Mouse (Mus musculus): ENCODE data around the gene Faah. TPM values are rescaled to one million over a fixed set of nuclear protein-coding genes. Genes with fewer than 3 reads are reported as not detected.

Gene Faah
- polyA plus RNA-seq, 1 experiment from 2014 or later = 2.3 TPM

- Histone ChIP-seq H3K4me3 (no peak overlapping the region), H3K4me1 (no peaks in the 10 kb centered on the region), H3K36me3 (replicated peaks) (no peaks in the 10 kb centered on the region), H3K27ac (no peak overlapping the region), H3K27me3 (ENCODE audit: poor library complexity, severe bottlenecking) (peaks cover 18% of the 10 kb centered on the region), H3K9me3 (peaks cover 7% of the 10 kb centered on the region; the same call in 1 of the 2 replicates)
- DNase-seq (ENCODE audit: extremely low spot score, low spot score) = no peak
- WGBS = 89% methylated on average over 16 of the region's 16 CpGs
These were observed 22.9 kb downstream of the Faah start for GRCm38 (mm10) chr4:115994662-115995375.

DNA sequence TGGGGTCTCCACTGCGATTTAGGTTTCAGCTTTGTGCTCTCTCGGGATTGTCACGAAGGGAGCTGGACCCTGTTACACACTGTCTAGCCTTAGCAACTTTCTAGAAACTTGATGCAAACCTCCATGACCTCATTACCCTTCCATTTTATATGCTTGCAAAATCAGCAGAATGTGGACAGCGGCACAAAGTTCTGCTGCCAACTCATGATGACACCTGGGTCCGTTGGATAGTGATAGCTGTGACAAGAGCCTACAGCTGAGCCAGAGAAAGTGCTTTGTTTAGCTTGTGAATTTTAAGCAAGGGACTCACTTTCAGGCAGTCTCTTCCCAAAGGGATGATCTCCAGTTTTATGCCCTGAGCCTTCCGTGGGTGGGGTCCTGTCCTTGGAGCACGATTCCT is 28.3 kb downstream of the Faah start:
- peaks cover 34% of the 10 kb centered on the region for H3K27me3 ChIP-seq (ENCODE audit: poor library complexity, severe bottlenecking)
- peaks cover 7% of the 10 kb centered on the region; the same call in 1 of the 2 replicates for H3K9me3 ChIP-seq
- no peak overlapping the region for H3K27ac ChIP-seq
- H3K36me3 ChIP-seq (replicated peaks) = no peaks in the 10 kb centered on the region
- peaks cover 3% of the 10 kb centered on the region; the same call in 1 of the 2 replicates for H3K4me1 ChIP-seq
- no peak overlapping the region for H3K4me3 ChIP-seq
- no peak for DNase-seq (ENCODE audit: extremely low spot score, low spot score)
- 87% methylated on average over 7 of the region's 7 CpGs for WGBS

DNA sequence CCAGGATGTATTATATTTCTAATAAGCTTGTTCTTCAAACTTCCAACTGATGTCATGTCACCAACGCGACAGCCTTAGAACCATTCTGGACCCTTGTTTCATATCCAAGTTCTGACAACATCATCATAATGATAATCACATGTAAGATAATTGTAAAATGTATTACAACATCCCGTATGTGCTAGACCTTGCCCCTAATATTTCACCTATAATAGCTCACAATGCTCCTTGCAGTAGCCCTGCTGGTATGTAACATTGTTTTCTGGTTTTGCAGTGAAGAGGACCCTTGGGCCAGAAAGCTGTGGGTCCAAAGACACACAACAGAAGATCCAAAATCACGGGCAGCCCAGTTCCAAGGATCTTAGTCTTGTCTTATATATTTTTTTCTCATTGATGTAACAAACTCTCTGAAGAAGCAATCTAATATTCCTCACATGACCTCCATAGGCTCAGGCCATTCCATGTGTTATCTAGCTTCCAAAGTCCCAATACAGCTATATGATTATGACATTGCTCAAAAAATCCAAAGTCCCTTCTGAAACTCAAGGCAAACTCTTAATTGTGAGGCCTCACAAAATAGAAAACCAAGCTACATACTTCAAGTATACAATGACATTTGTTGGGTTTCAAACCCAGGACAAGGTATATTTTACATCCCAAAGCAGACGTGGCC is 29.7 kb downstream of the Faah start:
- H3K27me3 ChIP-seq (ENCODE audit: poor library complexity, severe bottlenecking) = peaks cover 48% of the 10 kb centered on the region
- no peak for DNase-seq (ENCODE audit: extremely low spot score, low spot score)
- peaks cover 7% of the 10 kb centered on the region; the same call in 1 of the 2 replicates for H3K9me3 ChIP-seq
- no peak overlapping the region for H3K27ac ChIP-seq
- H3K4me3 ChIP-seq = no peak overlapping the region
- 85% methylated on average over 5 of the region's 5 CpGs for WGBS
- peaks cover 6% of the 10 kb centered on the region; the same call in 1 of the 2 replicates for H3K4me1 ChIP-seq
- no peaks in the 10 kb centered on the region for H3K36me3 ChIP-seq (replicated peaks)

GRCm38 (mm10) chr4:115987436-115987835 is 30.3 kb downstream of the Faah start:
- Histone ChIP-seq H3K4me1 (peaks cover 6% of the 10 kb centered on the region; the same call in 1 of the 2 replicates), H3K4me3 (no peak overlapping the region), H3K9me3 (peaks cover 5% of the 10 kb centered on the region; the same call in 1 of the 2 replicates), H3K27ac (no peak overlapping the region), H3K27me3 (ENCODE audit: poor library complexity, severe bottlenecking) (peaks cover 53% of the 10 kb centered on the region), H3K36me3 (replicated peaks) (no peaks in the 10 kb centered on the region)
- no peak for DNase-seq (ENCODE audit: extremely low spot score, low spot score)
- WGBS = 76% methylated on average over 1 of the region's 1 CpGs

DNA sequence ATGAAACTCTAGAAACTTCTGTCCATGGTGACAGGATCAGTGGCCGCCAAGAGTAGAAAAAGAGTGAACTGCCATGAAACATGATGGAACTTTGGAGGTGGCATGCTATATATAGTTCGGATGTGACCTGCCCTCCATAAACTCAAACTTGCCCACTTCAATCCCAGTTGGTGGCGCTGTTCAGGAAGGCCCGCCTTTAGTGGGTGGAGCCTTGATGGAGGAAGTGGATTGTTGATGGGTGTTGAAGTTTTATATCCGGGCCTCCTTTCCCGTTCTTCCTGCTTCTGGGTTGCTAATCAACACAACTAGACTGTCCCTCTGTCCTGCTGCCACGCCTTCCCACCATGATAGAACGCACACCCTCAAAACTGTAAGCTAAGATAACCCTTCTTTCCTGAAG is 32.8 kb downstream of the Faah start:
- Histone ChIP-seq H3K9me3 (no peaks in the 10 kb centered on the region), H3K27me3 (ENCODE audit: poor library complexity, severe bottlenecking) (peaks cover 78% of the 10 kb centered on the region), H3K27ac (no peak overlapping the region), H3K36me3 (replicated peaks) (no peaks in the 10 kb centered on the region), H3K4me3 (no peak overlapping the region), H3K4me1 (peaks cover 13% of the 10 kb centered on the region)
- 36% methylated on average over 8 of the region's 8 CpGs for WGBS
- DNase-seq (ENCODE audit: extremely low spot score, low spot score) = no peak

- Histone ChIP-seq H3K4me3 (no peak overlapping the region), H3K27ac (no peak overlapping the region), H3K27me3 (ENCODE audit: poor library complexity, severe bottlenecking) (peaks cover 87% of the 10 kb centered on the region), H3K9me3 (no peaks in the 10 kb centered on the region), H3K36me3 (replicated peaks) (no peaks in the 10 kb centered on the region), H3K4me1 (peaks cover 21% of the 10 kb centered on the region)
- 1% methylated on average over 13 of the region's 13 CpGs for WGBS
- DNase-seq (ENCODE audit: extremely low spot score, low spot score) = peak; percentile 87
These were observed 33.6 kb downstream of the Faah start for GRCm38 (mm10) chr4:115984111-115984510.

- Histone ChIP-seq H3K9me3 (no peaks in the 10 kb centered on the region), H3K27me3 (ENCODE audit: poor library complexity, severe bottlenecking) (peaks cover 100% of the 10 kb centered on the region), H3K4me1 (peaks cover 52% of the 10 kb centered on the region), H3K4me3 (no peak overlapping the region), H3K27ac (no peak overlapping the region), H3K36me3 (replicated peaks) (no peaks in the 10 kb centered on the region)
- under 1% methylated on average over 8 of the region's 8 CpGs for WGBS
- DNase-seq (ENCODE audit: extremely low spot score, low spot score) = peak; percentile 80
These were observed 37.0 kb downstream of the Faah start for GRCm38 (mm10) chr4:115980676-115981075.

DNA sequence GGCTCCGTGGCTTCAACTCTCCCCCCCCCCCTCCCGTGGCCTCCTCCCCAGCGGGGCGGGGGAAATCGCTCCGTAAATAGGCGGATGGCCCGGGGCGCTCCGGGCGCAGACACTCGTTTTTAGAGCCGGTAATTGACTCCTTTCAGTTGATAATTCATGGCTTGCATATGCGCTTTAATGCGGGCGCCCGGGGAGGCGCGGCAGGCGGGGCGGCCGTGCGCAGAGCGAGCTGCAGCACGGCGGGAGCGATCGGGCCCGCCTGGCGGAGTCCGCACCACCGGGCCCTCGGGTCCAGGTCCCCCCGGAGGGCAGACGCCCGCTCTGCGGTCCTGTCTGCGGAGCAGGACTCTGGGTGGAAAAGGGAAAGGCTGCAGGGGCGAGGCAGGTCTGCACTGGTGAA is 38.3 kb downstream of the Faah start:
- Histone ChIP-seq H3K4me3 (peak overlapping the region; percentile 46), H3K27ac (0 out of 2 replicates have a peak overlapping the region, but pooled peaks have one; percentile 7), H3K27me3 (ENCODE audit: poor library complexity, severe bottlenecking) (peaks cover 100% of the 10 kb centered on the region), H3K36me3 (replicated peaks) (no peaks in the 10 kb centered on the region), H3K9me3 (no peaks in the 10 kb centered on the region), H3K4me1 (peaks cover 56% of the 10 kb centered on the region)
- under 1% methylated on average over 39 of the region's 39 CpGs for WGBS
- peak; percentile 33 for DNase-seq (ENCODE audit: extremely low spot score, low spot score)

DNA sequence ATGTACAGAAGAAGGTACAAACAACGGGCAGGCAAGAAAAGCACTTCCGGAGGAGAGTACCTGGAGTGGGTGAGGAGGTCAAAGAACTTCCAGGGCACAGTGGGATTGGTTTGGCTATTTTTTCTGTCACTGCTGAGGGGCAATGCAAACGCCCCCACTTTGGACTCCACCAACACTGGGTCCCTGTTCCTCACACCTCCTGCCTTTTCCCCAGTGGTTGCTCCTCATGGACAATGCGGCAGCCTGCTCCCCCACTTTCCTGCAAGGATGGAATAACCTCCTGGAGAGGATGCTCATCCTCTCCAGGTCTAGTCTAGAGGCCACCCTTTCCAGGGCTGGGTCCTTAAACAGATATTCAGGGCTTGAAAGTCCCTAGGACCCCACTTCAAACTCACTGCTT is 38.8 kb downstream of the Faah start:
- Histone ChIP-seq H3K27ac (no peak overlapping the region), H3K27me3 (ENCODE audit: poor library complexity, severe bottlenecking) (peaks cover 100% of the 10 kb centered on the region), H3K4me1 (peaks cover 53% of the 10 kb centered on the region), H3K9me3 (no peaks in the 10 kb centered on the region), H3K4me3 (peak overlapping the region; percentile 46), H3K36me3 (replicated peaks) (no peaks in the 10 kb centered on the region)
- no peak for DNase-seq (ENCODE audit: extremely low spot score, low spot score)
- 4% methylated on average over 4 of the region's 4 CpGs for whole genome bisulfite sequencing

GRCm38 (mm10) chr4:115972543-115972942 is 45.2 kb downstream of the Faah start:
- H3K4me3 ChIP-seq = no peak overlapping the region
- H3K9me3 ChIP-seq = no peaks in the 10 kb centered on the region
- DNase-seq (ENCODE audit: extremely low spot score, low spot score) = no peak
- peaks cover 34% of the 10 kb centered on the region for H3K4me1 ChIP-seq
- H3K27ac ChIP-seq = no peak overlapping the region
- no peaks in the 10 kb centered on the region for H3K36me3 ChIP-seq (replicated peaks)
- peaks cover 100% of the 10 kb centered on the region for H3K27me3 ChIP-seq (ENCODE audit: poor library complexity, severe bottlenecking)
- WGBS = 68% methylated on average over 24 of the region's 24 CpGs

DNA sequence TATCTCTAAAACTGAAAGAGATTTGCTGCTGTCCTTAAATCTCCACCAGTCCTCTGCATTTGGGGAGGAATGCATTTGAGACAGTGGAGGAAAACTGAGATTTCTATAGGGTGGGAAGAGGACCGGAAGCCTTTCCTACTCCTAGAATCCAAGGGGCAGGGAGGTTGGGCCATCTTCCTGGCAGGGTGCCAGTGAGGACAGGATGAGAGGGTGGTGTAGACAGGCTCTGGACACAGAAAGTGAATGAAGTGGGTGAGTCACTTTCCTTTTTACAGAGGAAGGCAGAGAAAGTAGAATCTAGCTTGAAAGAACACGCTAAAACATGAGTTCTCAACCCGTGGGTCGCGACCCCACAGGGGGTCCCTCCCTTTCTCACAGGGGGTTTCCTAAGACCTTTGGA is 53.3 kb downstream of the Faah start:
- 7% methylated on average over 5 of the region's 5 CpGs for WGBS

DNA sequence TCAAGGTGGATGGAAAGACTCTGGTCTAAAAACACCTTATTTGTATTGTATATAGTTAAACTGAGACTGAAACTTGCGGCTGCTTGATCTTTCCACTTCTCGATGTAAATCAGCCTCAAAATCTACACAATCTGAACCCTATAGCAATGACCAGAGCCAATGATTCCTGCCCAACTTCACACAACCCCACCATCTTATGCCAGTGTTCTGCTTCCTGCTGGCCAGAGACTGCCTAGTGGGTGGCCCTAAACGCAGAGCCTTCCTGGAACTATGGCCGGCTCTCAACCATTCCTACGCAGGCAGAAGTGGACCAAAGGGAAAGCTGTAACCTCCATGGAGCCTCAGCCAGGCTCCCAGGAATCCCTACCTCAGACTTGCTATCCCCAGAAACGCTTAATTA is 54.0 kb downstream of the Faah start:
- H3K4me1 ChIP-seq = peaks cover 61% of the 10 kb centered on the region
- no peak for DNase-seq (ENCODE audit: extremely low spot score, low spot score)
- H3K9me3 ChIP-seq = no peaks in the 10 kb centered on the region
- H3K27me3 ChIP-seq (ENCODE audit: poor library complexity, severe bottlenecking) = peaks cover 100% of the 10 kb centered on the region
- 2% methylated on average over 6 of the region's 6 CpGs for WGBS
- peak overlapping the region; percentile 55; the same call in 1 of the 2 replicates for H3K4me3 ChIP-seq
- no peak overlapping the region for H3K27ac ChIP-seq
- H3K36me3 ChIP-seq (replicated peaks) = no peaks in the 10 kb centered on the region

More for the DNA sequence above, 53.3 kb downstream of the Faah start:
- peaks cover 100% of the 10 kb centered on the region for H3K27me3 ChIP-seq (ENCODE audit: poor library complexity, severe bottlenecking)
- no peak for DNase-seq (ENCODE audit: extremely low spot score, low spot score)
- no peak overlapping the region for H3K4me3 ChIP-seq
- no peak overlapping the region for H3K27ac ChIP-seq
- H3K36me3 ChIP-seq (replicated peaks) = no peaks in the 10 kb centered on the region
- no peaks in the 10 kb centered on the region for H3K9me3 ChIP-seq
- H3K4me1 ChIP-seq = peaks cover 59% of the 10 kb centered on the region

Measured in forebrain, embryonic 10.5 days (tissue).